Mouse (Mus musculus) lung, embryonic 14.5 days (tissue): ENCODE measurements around the gene Ppp1r2. TPM values are rescaled to one million over a fixed set of nuclear protein-coding genes. Genes with fewer than 3 reads are reported as not detected.
"Not testable (repeated sequence)": the region's sequence is repeated elsewhere in the genome, so short reads cannot be mapped to it uniquely, and the experiment has no call there.

Experiments
- ATAC-seq: fragments of 200-750 bp; cut with Nextera tagmentation; 2 replicates; pipeline ENCODE4 v1.8.0; 2017; ENCODE audit warnings: mild to moderate bottlenecking, moderate TSS enrichment, moderate library complexity; ENCODE audit not compliant: insufficient read depth
- DNase-seq: peaks from one replicate; pipeline ENCODE4 v3.0.0-alpha.2; 2015
- H3K27ac ChIP-seq: fragments of 300-500 bp; sonication (generic); 2 replicates; pipeline ENCODE4 v1.5.1; 2014; ENCODE audit warnings: low read depth, mild to moderate bottlenecking, moderate library complexity
- H3K27me3 ChIP-seq: fragments of 300-500 bp; sonication (generic); 2 replicates; pipeline ENCODE4 v1.6.1; 2014; ENCODE audit warnings: low read length, control low read depth; ENCODE audit not compliant: insufficient read depth
- H3K36me3 ChIP-seq: fragments of 300-500 bp; sonication (generic); 2 replicates; pipeline ENCODE4 v1.6.1; 2014; ENCODE audit warnings: control low read depth; ENCODE audit not compliant: insufficient read depth
- H3K4me1 ChIP-seq: fragments of 300-500 bp; sonication (generic); 2 replicates; pipeline ENCODE4 v1.6.1; 2014; ENCODE audit warnings: antibody characterized with exemption, control low read depth; ENCODE audit not compliant: insufficient read depth
- H3K4me2 ChIP-seq: fragments of 300-500 bp; sonication (generic); 2 replicates; pipeline ENCODE4 v1.6.1; 2014; ENCODE audit warnings: mild to moderate bottlenecking
- H3K4me3 ChIP-seq: fragments of 300-500 bp; sonication (generic); 2 replicates; pipeline ENCODE4 v1.5.1; 2014; ENCODE audit warnings: low read depth, low read length
- H3K9ac ChIP-seq: fragments of 300-500 bp; sonication (generic); 2 replicates; pipeline ENCODE4 v1.6.1; 2014
- H3K9me3 ChIP-seq: fragments of 300-500 bp; sonication (generic); 2 replicates; pipeline ENCODE4 v1.6.1; 2016; ENCODE audit warnings: low read depth, low read length, control low read depth
- CTCF ChIP-seq: IDR thresholded peaks from 2 replicates; pipeline ENCODE4 v1.5.1; 2016; ENCODE audit warnings: antibody characterized with exemption, low read depth
- WGBS: fragments of 180-500 bp; shearing (Covaris S2); extraction: QIAGEN DNeasy Blood & Tissue Kit; methylation state at CpG from one replicate; pipeline ENCODE4 v1.1.7; 2014; 5-methylcytosine and 5-hydroxymethylcytosine counted together
- polyA plus RNA-seq: library from polyadenylated mRNA; unstranded; fragments of >200 nt; fragmentation: Nextera tagmentation; extraction: Ambion mirVana; gene quantifications from 2 replicates; pipeline ENCODE4 v1.2.1, GENCODE M21; 2014

The Ppp1r2 gene
- polyA plus RNA-seq = 102 and 104 TPM in 2 replicates

DNA sequence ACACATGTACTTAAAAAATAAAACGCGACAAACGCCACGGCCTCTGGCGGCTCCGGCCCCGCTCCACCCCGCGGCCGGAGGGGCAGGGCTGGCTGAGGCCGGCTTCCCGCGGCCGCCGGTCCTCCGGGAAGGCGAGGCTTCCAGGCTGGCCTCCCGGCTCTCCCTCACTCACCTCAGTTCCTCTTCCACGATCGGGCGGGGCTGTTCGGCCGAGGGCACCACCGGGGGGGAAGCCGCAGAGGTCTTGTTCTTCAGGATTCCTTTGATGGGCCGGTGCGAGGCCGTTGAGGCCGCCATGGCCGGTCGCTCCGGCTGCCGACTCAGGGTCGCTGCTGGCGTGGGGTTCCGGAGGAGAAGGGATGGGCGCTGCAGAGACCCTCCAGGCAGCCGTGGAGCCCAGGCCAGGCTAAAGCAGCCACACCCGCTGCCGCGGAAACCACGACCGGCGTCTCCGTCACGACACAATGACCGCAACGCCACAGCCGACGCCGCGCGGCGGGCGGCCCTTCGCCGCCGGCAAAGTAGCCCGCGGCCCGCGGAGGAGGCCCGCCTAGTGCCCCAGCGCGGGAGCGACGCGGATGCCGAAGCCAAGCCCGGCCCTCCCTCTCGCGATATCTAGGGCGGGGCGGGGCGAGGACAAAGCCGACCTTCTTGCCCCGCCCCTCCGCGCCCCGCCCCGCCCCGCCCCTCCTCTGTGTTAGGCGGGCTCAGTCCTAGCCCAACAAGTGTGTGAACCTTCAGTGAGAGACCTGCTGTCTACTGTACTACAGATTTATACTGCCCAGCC is at the start of gene Ppp1r2:
Gene Ppp1r2, minus strand, starts transcription at position 604 of the 787 bp plus-strand sequence.
- ATAC-seq (peak; percentile 96), DNase-seq (peak; percentile 96)
- H3K4me2 ChIP-seq = peak within 1 kb of the TSS; percentile 84
- peaks cover 15% of the 10 kb centered on the region for H3K4me1 ChIP-seq
- peak within 1 kb of the TSS; percentile 84 for H3K4me3 ChIP-seq
- no peak for TF ChIP-seq CTCF
- H3K27me3 ChIP-seq = no peaks in the 10 kb centered on the region
- H3K36me3 ChIP-seq = peaks cover 5% of the 10 kb centered on the region; the same call in 1 of the 2 replicates
- no peaks in the 10 kb centered on the region for H3K9me3 ChIP-seq
- H3K9ac ChIP-seq = peak within 1 kb of the TSS; percentile 93
- WGBS = under 1% methylated on average over 83 of the region's 83 CpGs
- peak within 1 kb of the TSS; percentile 90 for H3K27ac ChIP-seq

DNA sequence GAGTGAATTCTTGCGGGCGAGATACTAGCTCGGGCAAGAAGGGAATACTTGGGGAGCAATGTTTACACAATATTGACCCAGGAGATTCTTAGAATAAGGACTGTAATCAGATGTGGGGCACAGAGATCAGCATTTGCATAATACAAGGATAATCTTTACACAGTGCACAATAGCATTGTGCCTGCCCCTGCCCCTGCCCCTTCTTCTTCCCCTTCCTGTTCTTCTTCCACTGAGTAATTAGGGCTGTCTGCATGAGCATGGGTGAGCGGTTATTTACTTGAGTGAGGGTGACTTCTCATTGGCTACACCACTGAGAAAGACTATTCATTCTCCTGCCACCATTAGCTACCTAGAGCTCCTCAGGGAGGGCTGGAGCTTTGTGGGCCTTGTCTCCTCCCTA is 46.4 kb upstream of the Ppp1r2 start:
- Histone ChIP-seq H3K27ac (no peak overlapping the region), H3K9ac (no peak overlapping the region), H3K27me3 (no peaks in the 10 kb centered on the region), H3K4me3 (no peak overlapping the region), H3K9me3 (no peaks in the 10 kb centered on the region), H3K4me1 (no peaks in the 10 kb centered on the region), H3K36me3 (no peaks in the 10 kb centered on the region), H3K4me2 (no peak overlapping the region)
- WGBS = 65% methylated on average over 4 of the region's 4 CpGs
- no peak for ATAC-seq
- no peak for TF ChIP-seq CTCF
- DNase-seq = no peak

DNA sequence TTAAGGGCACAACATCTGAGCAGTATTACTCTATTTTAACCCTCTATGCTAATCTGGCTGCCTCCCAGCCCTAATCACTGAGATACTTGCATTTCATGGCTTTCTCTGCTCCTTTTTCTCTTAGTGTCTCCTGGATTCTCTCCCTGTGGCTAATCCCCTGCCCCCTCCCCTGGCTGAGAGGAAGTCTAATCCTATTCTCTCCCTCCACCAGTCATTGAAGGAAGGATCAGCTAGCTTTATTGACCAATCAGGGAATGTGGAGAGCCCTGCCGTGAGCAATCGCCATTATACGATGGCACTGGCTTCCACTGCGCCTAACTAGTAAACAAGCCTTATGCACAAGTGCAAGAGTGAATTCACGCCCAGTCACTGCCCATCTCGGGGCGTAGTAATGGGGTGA is 45.9 kb upstream of the Ppp1r2 start:
- Histone ChIP-seq H3K27ac (no peak overlapping the region), H3K4me1 (no peaks in the 10 kb centered on the region), H3K9me3 (no peaks in the 10 kb centered on the region), H3K27me3 (no peaks in the 10 kb centered on the region), H3K36me3 (no peaks in the 10 kb centered on the region), H3K4me2 (no peak overlapping the region), H3K9ac (no peak overlapping the region), H3K4me3 (no peak overlapping the region)
- DNase-seq (no peak), ATAC-seq (no peak)
- 82% methylated on average over 7 of the region's 7 CpGs for WGBS
- TF ChIP-seq CTCF = no peak

DNA sequence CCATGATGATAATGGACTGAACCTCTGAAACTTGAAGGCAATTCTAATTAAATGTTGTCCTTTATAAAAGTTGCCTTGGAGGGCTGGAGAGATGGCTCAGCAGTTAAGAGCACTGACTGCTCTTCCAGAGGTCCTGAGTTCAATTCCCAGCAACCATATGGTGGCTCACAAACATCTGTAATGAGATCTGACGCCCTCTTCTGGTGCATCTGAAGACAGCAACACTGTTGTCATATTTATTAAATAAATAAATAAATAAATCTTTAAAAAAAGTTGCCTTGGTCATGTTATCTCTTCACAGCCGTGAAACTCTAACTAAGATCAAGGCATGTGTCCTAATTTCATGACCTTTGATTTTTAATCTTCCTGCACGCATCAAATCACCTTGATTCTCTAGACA is 44.6 kb upstream of the Ppp1r2 start:
- H3K9ac ChIP-seq, DNase-seq, H3K4me2 ChIP-seq, H3K36me3 ChIP-seq, H3K27me3 ChIP-seq, H3K4me3 ChIP-seq, H3K4me1 ChIP-seq, H3K9me3 ChIP-seq, H3K27ac ChIP-seq, ATAC-seq: not testable (repeated sequence)
- 60% methylated on average over 3 of the region's 3 CpGs for WGBS
- TF ChIP-seq CTCF = 0 out of 2 replicates have a peak, but pooled peaks have one; percentile 7

DNA sequence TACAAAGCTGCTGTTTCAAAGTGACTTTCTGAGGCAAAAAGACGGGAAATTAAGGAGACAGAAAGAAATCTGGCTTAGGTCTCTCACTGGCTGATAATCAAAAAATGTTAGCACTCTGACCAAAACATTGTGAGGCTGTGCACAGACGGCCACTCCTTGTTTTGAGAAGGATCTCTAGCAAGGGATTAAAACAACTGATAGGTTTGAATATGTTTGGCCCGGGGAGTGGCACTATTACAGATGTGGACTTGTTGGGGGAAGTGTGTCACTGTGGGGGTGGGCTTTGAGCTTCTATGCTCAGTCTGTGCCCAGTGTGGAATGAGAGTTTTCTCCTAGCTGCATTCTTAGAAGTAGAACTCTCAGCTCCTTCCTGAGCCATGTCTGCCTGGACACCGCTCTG is 44.2 kb upstream of the Ppp1r2 start:
- no peaks in the 10 kb centered on the region for H3K27me3 ChIP-seq
- no peaks in the 10 kb centered on the region for H3K36me3 ChIP-seq
- H3K27ac ChIP-seq = no peak overlapping the region
- no peak for ATAC-seq
- no peak for DNase-seq
- H3K4me2 ChIP-seq = no peak overlapping the region
- TF ChIP-seq CTCF = no peak
- no peak overlapping the region for H3K4me3 ChIP-seq
- 57% methylated on average over 4 of the region's 4 CpGs for WGBS
- H3K4me1 ChIP-seq = no peaks in the 10 kb centered on the region
- H3K9me3 ChIP-seq = no peaks in the 10 kb centered on the region
- H3K9ac ChIP-seq = no peak overlapping the region

DNA sequence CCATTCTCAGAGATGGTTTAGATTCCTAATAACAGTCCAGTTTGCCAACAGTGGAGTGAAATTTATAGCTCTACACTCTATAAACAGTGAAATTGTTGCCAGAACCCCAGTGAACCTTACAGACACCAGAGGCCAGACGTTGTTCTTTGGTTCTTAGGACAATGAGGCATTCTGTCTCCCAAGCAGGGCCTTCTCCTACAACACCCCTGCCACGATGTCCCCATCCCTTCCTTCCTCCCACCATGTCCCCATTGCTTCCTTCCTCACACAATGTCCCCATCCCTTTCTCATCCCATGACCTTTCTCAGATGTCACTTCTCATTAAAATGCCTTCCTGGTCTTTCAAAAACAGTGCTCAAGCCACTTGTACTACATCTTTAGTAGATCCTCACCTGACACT is 43.3 kb upstream of the Ppp1r2 start:
- WGBS = 63% methylated on average over 2 of the region's 2 CpGs
- H3K27me3 ChIP-seq = no peaks in the 10 kb centered on the region
- no peak for DNase-seq
- H3K9me3 ChIP-seq = no peaks in the 10 kb centered on the region
- no peak for ATAC-seq
- H3K9ac ChIP-seq = no peak overlapping the region
- no peak overlapping the region for H3K4me3 ChIP-seq
- no peaks in the 10 kb centered on the region for H3K36me3 ChIP-seq
- no peak for TF ChIP-seq CTCF
- H3K4me1 ChIP-seq = no peaks in the 10 kb centered on the region
- H3K27ac ChIP-seq = no peak overlapping the region
- no peak overlapping the region for H3K4me2 ChIP-seq

DNA sequence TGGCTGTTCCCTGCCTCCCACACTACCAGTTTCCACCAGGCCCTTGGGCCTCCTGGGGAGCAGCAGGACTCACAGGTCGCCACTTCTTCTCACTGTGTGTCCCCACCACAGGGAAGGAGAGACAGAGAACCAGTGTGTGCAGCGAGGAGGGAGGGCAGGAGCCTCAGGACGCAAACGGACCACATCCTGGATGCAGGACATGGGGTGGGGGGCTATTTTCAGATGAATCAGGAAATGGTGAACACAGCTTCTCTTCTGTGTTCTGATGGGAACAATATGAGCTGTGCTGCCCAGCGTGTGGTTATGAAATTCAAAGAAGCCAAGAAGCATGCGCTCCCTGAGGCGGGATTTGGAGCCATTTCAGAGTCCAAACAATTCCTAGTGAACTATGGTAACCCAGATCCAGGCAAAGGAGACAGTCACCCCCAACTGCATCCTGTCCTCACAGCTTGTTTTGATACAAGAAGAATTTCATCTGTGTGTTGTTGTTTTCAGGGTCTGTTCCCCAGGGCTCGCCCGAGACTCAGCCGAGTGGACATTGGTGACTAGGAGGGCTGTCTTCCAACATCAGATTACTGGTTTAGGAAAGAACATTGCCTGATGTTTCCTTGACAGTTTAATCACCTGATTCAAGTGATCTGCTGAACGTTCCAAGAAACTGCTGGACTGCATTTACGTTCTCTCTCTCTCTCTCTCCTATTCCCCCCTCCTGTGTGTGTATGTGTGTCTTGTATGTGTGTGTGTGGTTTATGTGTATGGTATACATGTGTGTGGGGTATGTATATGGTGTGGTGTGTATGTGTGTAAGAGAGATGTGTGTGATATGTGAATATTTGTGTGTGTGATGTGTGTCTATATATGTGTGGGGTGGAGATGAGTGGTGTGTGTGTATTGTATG is 41.4 kb upstream of the Ppp1r2 start:
- not testable (repeated sequence) for H3K36me3 ChIP-seq, H3K4me3 ChIP-seq, H3K27me3 ChIP-seq, H3K4me1 ChIP-seq, H3K9me3 ChIP-seq, H3K4me2 ChIP-seq, H3K9ac ChIP-seq, H3K27ac ChIP-seq
- DNase-seq = peak; percentile 68
- 36% methylated on average over 12 of the region's 12 CpGs for WGBS
- ATAC-seq = peak; percentile 42; the same call in 1 of the 2 replicates
